Mouse (Mus musculus): Measurements from ENCODE around the gene Acsl1. TPM values are rescaled to one million over a fixed set of nuclear protein-coding genes. Genes with fewer than 3 reads are reported as not detected.

Acsl1 gene
- 21.0 and 21.4 TPM in 2 replicates for polyA plus RNA-seq (2015; fragmentation: Nextera tagmentation; extraction: Ambion mirVana)

DNA sequence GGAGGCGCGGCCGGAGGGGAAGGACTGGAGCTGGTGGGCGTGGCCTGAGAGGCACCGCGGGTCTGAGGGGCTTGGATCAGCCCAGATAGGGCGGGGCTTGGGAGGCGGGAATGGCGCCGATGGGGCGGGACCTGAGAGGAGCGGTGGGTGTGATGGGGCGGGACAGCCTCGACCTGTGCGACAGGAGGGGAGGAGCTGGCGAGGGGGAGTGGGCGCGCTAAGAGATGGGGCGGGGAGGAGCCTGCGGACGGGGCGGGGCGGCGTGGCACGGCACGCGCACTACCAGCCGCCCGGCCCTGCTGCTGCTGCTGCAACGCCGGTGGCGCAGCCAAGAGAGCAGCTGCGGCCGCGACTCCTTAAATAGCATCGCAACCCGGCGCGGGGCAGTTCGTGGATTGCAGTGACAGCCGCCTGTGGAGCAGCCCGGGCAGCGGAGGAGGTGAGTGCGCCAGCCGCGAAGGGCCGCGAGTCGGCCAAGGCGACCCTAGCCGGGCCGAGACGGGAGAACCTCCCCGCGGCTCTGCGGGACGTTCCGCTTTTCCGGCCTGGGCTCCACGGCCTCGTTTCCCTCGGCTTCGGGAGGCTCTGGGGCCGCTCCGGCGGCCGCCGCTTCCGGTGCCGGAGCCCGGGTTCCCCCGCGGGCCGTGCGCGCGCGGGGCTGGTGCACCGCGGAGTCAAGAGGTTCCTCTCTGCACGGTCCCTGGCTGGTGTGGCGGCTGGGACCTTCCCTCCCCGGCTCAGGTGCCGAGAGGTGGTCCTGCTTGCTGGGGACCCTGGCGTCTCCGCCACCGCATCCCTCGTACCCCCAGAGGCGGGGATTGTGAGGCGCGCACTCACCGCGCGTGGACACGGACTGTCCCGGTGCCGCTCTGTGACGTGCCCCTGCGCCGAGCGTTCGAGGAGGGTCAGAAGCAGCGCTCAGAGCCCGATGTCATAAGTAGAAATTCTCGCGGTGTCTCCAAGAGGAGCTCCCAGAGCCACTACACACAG is at the start of gene Acsl1:
Acsl1 (plus strand) TSS at position 246 of the 990 bp plus-strand sequence.
- WGBS: under 1% methylated on average over 90 of the region's 106 CpGs
- H3K27ac ChIP-seq (replicated peaks): peak within 1 kb of the TSS; percentile 90

DNA sequence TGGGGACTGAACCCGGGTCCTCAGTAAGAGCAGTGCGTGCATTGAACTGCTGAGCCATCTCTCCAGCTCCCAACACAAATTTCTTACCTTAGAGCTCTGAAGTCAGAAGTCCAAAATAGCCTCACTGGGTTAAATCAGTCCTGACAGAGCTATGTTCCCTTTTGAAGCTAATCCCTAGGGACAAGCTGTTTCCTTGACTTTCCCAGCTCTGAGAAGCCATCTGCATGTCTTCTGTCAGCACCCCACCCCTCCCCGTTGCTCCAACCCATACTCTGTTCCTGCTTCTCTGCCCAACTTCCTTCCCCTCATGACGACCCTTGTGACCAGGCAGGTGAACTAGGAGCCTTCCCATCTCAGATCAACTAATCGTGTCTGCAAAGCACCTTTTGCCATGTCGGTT is 49.3 kb upstream of the Acsl1 start:
- H3K4me1 ChIP-seq: peaks cover 17% of the 10 kb centered on the region
- no peaks in the 10 kb centered on the region for H3K9me3 ChIP-seq
- WGBS: 22% methylated on average over 6 of the region's 6 CpGs
- no peaks in the 10 kb centered on the region for H3K36me3 ChIP-seq
- H3K4me3 ChIP-seq: no peak overlapping the region
- no peak overlapping the region; the same call in 1 of the 2 replicates for H3K4me2 ChIP-seq
- no peak overlapping the region for H3K9ac ChIP-seq
- no peak for ATAC-seq (ENCODE audit: extremely low read depth, insufficient number of reproducible peaks, low FRiP score, low TSS enrichment)
- H3K27me3 ChIP-seq (replicated peaks): no peaks in the 10 kb centered on the region
- H3K27ac ChIP-seq (replicated peaks): peak overlapping the region; percentile 71

More for the DNA sequence above, at the start of gene Acsl1:
- Histone ChIP-seq H3K4me1 (peaks cover 20% of the 10 kb centered on the region), H3K4me2 (peak within 1 kb of the TSS; percentile 91), H3K4me3 (peak within 1 kb of the TSS; percentile 94), H3K9me3 (no peaks in the 10 kb centered on the region), H3K36me3 (no peaks in the 10 kb centered on the region), H3K27me3 (replicated peaks) (no peaks in the 10 kb centered on the region), H3K9ac (peak within 1 kb of the TSS; percentile 92)
- ATAC-seq (ENCODE audit: extremely low read depth, insufficient number of reproducible peaks, low FRiP score, low TSS enrichment): peak; percentile 97

DNA sequence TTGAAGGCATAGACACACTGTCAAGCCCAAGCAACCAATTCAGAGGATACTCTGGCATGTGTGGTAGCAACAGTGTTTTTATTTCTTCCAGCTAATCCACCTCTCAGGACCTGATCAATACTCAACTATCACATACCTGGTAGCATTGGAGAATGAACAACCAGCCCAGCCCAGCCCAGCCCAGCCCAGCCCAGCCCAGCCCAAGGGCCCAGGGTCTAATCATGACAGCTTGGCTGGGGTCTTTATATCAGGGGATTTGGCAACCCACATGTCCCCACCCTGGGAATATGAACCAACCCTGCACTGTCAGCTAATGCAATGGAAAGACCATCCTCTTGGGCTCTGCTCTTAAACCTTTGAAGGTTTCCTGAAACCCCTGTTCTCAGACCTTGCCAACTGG is 42.9 kb upstream of the Acsl1 start:
- no peaks in the 10 kb centered on the region for H3K9me3 ChIP-seq
- H3K27me3 ChIP-seq (replicated peaks): no peaks in the 10 kb centered on the region
- H3K4me3 ChIP-seq: no peak overlapping the region
- H3K27ac ChIP-seq (replicated peaks): no peak overlapping the region
- H3K36me3 ChIP-seq: no peaks in the 10 kb centered on the region
- no peak for ATAC-seq (ENCODE audit: extremely low read depth, insufficient number of reproducible peaks, low FRiP score, low TSS enrichment)
- no peaks in the 10 kb centered on the region for H3K4me1 ChIP-seq
- no peak overlapping the region for H3K4me2 ChIP-seq
- H3K9ac ChIP-seq: no peak overlapping the region

DNA sequence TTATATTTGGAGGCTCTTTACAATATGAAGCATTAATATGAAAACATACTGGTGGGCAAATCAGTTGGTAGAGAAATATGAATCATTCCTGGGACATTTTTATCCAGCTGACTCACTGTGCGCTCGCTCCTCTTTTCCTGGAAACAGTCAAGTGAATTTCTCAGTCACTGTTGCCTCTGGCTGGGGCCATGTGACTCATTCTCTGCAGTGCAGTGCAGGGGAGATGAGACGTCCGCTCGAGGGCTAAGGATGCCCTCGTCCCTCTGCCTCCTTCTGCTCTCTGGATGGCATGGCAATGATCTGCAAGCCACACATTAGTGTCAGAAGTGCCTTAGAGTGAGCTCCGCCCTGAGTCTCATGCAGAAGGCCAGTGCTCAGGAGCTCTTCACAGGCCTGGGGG is 41.0 kb upstream of the Acsl1 start:
- no peaks in the 10 kb centered on the region for H3K9me3 ChIP-seq
- no peak overlapping the region for H3K27ac ChIP-seq (replicated peaks)
- H3K36me3 ChIP-seq: no peaks in the 10 kb centered on the region
- no peaks in the 10 kb centered on the region for H3K4me1 ChIP-seq
- 47% methylated on average over 7 of the region's 7 CpGs for WGBS
- H3K4me2 ChIP-seq: no peak overlapping the region
- H3K4me3 ChIP-seq: no peak overlapping the region
- ATAC-seq (ENCODE audit: extremely low read depth, insufficient number of reproducible peaks, low FRiP score, low TSS enrichment): no peak
- no peak overlapping the region for H3K9ac ChIP-seq
- no peaks in the 10 kb centered on the region for H3K27me3 ChIP-seq (replicated peaks)

DNA sequence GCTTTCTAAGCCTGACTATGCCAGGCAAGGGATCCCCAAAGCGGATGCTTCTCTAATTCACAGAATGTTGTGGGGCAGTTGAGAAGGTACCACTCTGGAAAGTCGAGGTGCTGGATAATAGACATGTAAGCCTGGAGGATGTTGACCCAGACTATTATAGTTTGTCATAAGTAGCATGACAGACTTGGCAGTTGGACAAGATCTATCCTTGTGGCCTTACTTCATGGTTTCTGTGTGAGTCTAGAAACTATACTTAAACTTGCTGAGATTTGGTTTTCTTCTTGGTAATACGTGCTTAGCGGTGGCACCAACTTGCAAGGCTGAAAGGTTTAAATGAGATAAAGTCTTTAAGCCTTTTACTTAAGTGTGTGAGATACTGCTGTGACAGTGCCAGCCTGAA is 38.9 kb upstream of the Acsl1 start:
- WGBS: 78% methylated on average over 4 of the region's 4 CpGs
- no peak for ATAC-seq (ENCODE audit: extremely low read depth, insufficient number of reproducible peaks, low FRiP score, low TSS enrichment)
- H3K27ac ChIP-seq (replicated peaks): no peak overlapping the region

DNA sequence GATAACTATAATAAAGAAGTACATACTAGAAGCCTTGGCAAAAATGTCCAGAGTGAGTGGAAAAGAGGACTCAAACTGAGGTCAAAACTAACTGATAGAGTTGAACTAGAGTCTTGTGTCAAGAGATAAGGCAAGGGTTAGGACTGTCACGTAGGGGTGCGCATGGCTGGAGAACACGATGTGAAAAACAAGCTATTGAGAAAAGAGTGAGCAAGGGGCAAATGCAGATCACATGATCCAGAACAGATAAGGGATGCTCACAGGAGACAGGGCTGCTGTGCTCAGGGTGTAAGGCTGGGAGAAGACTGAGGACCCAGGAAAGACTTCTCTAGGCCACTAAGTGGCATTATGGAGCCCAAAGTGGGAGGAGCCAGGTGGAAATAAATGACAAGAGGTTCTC is 38.3 kb upstream of the Acsl1 start:
- Histone ChIP-seq H3K9me3 (no peaks in the 10 kb centered on the region), H3K36me3 (no peaks in the 10 kb centered on the region), H3K4me1 (no peaks in the 10 kb centered on the region), H3K27me3 (replicated peaks) (no peaks in the 10 kb centered on the region), H3K27ac (replicated peaks) (no peak overlapping the region), H3K4me2 (no peak overlapping the region), H3K4me3 (no peak overlapping the region), H3K9ac (no peak overlapping the region)
- ATAC-seq (ENCODE audit: extremely low read depth, insufficient number of reproducible peaks, low FRiP score, low TSS enrichment): no peak
- whole genome bisulfite sequencing: 84% methylated on average over 3 of the region's 3 CpGs

More for the DNA sequence above, 38.9 kb upstream of the Acsl1 start:
- no peak overlapping the region for H3K9ac ChIP-seq
- no peaks in the 10 kb centered on the region for H3K9me3 ChIP-seq
- H3K27me3 ChIP-seq (replicated peaks): no peaks in the 10 kb centered on the region
- no peak overlapping the region for H3K4me3 ChIP-seq
- H3K4me2 ChIP-seq: no peak overlapping the region
- no peaks in the 10 kb centered on the region for H3K4me1 ChIP-seq
- H3K36me3 ChIP-seq: no peaks in the 10 kb centered on the region

DNA sequence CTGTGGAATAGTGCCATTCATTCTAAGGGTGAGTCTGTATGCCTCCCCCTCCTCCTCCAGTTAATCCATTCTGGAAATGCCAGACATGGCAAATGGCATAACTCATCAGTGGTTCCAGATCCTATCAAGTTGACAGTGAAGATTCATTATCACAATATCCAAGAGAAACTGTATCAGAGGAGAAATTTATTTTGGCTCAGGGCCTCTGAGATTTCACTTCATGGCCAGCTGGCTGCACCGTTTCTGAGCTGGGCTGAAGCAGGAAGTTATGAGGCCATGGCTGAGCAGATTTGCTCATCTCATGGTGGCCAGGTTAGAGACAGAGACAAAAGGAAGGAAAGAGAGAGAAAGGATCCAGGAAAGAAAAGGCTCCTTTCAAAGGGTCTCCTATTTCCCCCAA is 37.2 kb upstream of the Acsl1 start:
- Histone ChIP-seq H3K4me3 (no peak overlapping the region), H3K27ac (replicated peaks) (no peak overlapping the region), H3K9ac (no peak overlapping the region), H3K9me3 (no peaks in the 10 kb centered on the region), H3K36me3 (no peaks in the 10 kb centered on the region), H3K4me2 (no peak overlapping the region), H3K27me3 (replicated peaks) (no peaks in the 10 kb centered on the region), H3K4me1 (0 out of 2 replicates have a peak, but pooled peaks cover 1% of the 10 kb centered on the region)
- WGBS: 38% methylated on average over 1 of the region's 1 CpGs
- ATAC-seq (ENCODE audit: extremely low read depth, insufficient number of reproducible peaks, low FRiP score, low TSS enrichment): no peak

DNA sequence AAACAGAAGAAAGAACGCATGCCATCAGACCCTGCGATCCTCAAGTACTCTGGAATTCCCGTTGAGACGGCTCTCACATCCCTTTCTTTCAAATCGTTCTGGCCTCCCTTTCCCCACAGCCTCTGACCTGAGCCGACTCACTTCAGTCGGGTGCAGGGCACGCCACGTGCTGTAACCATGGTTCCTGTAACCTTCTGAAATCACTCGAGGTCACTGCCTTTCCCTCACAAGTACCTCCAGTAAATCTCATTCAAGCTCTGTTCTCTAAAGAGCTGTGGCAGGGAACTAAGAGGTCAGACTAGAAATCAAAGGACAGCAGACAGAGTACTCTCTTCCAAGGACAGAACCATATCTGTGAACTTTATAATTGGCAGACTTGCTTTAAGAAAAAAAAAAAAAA is 32.3 kb upstream of the Acsl1 start:
- Histone ChIP-seq H3K9me3 (no peaks in the 10 kb centered on the region), H3K27me3 (replicated peaks) (no peaks in the 10 kb centered on the region), H3K9ac (no peak overlapping the region), H3K4me3 (no peak overlapping the region), H3K27ac (replicated peaks) (no peak overlapping the region), H3K36me3 (no peaks in the 10 kb centered on the region), H3K4me2 (no peak overlapping the region), H3K4me1 (0 out of 2 replicates have a peak, but pooled peaks cover 2% of the 10 kb centered on the region)
- WGBS: 60% methylated on average over 10 of the region's 10 CpGs
- ATAC-seq (ENCODE audit: extremely low read depth, insufficient number of reproducible peaks, low FRiP score, low TSS enrichment): no peak

DNA sequence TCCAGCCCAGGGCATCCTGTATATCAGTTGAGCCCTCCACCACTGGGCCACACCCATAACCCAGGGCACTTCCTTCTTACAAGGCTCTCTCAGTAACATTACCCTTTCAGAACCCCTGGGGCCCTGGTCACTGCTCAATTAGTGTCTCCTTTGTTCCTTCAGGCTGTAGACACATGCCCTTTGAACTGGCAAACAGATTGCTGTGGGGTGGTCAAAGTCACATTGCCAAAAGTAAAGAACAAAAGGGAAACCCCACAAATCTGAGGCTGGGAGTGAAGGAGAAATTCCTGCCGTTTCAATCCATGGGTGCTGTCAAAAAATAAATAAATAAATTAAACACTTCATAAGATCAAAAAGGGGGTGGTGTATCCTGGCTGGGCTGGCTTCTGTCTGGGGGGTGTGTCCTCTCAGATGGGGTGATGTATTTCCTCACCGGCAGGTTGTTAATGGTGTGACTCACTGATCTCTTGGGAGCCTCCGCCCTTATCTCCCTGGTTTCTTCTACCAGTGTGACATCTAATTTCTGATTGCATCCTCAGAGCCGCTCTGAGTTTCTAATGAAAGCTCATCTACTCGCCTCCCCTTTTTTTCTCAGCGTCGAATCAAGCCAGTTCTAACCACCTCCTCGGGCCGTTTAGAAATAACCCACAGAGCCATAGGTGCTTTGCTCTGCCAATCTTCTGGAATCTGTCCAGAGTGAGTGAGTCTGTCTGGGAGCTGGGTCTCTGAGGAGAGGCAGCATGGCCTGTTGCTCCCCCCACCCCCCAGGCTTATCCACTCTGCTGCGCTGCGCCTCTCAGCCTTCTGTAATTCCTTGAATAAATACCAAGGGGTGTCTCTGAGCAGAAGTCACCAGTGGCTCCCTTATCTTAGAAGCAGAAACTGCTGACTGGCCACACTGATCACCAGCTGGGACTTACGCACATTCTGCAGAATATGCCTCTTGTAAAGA is 24.6 kb upstream of the Acsl1 start:
- Histone ChIP-seq H3K27me3 (replicated peaks) (no peaks in the 10 kb centered on the region), H3K9ac (peak overlapping the region; percentile 48), H3K36me3 (no peaks in the 10 kb centered on the region), H3K4me2 (peak overlapping the region; percentile 59), H3K9me3 (no peaks in the 10 kb centered on the region), H3K4me3 (peak overlapping the region; percentile 26), H3K27ac (replicated peaks) (no peak overlapping the region), H3K4me1 (peaks cover 13% of the 10 kb centered on the region)
- no peak for ATAC-seq (ENCODE audit: extremely low read depth, insufficient number of reproducible peaks, low FRiP score, low TSS enrichment)
- WGBS: 12% methylated on average over 12 of the region's 12 CpGs

DNA sequence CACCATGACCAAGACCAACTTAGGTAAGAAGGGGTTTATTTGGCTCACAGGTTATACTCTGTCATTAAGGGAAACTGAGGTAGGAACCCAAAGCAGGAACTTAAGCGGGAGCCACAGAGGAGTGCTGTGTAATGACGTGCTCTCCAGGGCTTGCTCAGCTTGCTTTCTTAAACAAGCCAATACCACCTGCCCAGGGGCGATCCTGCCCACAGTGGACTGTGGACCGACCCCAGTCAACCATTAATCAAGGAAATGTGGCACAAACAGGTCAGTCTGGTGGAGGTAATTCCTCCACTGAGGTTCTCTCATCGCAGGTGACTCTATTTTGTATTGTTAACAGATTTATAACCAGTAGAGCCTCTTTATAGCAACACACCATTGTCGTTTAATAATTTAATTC is 23.5 kb upstream of the Acsl1 start:
- no peaks in the 10 kb centered on the region for H3K9me3 ChIP-seq
- no peaks in the 10 kb centered on the region for H3K36me3 ChIP-seq
- H3K27ac ChIP-seq (replicated peaks): no peak overlapping the region
- H3K9ac ChIP-seq: no peak overlapping the region
- peaks cover 13% of the 10 kb centered on the region for H3K4me1 ChIP-seq
- H3K4me3 ChIP-seq: no peak overlapping the region
- WGBS: 78% methylated on average over 6 of the region's 6 CpGs
- no peak overlapping the region for H3K4me2 ChIP-seq
- no peaks in the 10 kb centered on the region for H3K27me3 ChIP-seq (replicated peaks)
- ATAC-seq (ENCODE audit: extremely low read depth, insufficient number of reproducible peaks, low FRiP score, low TSS enrichment): no peak

DNA sequence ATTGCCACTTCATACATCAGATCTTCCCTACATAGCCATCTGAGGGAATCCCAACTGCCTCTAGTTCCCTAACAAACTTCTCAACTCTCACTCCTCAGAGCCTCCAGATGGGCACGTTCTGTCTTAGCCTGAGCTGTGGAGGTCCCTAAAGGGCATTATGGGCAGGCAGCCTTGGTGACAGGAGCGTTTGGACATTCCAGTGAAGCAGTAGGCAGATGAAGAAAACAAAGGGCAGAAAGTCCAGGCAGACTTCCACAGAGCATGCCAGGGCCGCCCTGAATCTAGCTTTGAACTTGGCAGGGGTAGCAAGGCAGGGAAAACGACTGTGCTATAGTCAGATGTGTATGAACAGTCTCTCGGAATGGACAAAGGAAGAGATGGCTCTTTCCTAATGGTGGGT is 22.2 kb upstream of the Acsl1 start:
- H3K36me3 ChIP-seq: no peaks in the 10 kb centered on the region
- H3K27ac ChIP-seq (replicated peaks): no peak overlapping the region
- H3K9me3 ChIP-seq: no peaks in the 10 kb centered on the region
- no peak for ATAC-seq (ENCODE audit: extremely low read depth, insufficient number of reproducible peaks, low FRiP score, low TSS enrichment)
- peaks cover 13% of the 10 kb centered on the region for H3K4me1 ChIP-seq
- no peaks in the 10 kb centered on the region for H3K27me3 ChIP-seq (replicated peaks)
- no peak overlapping the region for H3K4me2 ChIP-seq
- H3K9ac ChIP-seq: no peak overlapping the region
- WGBS: 69% methylated on average over 5 of the region's 5 CpGs
- H3K4me3 ChIP-seq: no peak overlapping the region

Measured in heart, embryonic 13.5 days (tissue).